Mouse (Mus musculus) CH12.LX (cell line): ENCODE data around the gene Smo.

Source experiments
- CTCF ChIP-seq, 2 experiments: IDR thresholded peaks in 1 of 2; conservative IDR thresholded peaks in 1 of 2; 2 replicates each; pipeline ENCODE4 v1.5.1; 2011 to 2012; ENCODE audit warnings: low read depth in 2 of 2, low read length in 2 of 2, improper control_type of control experiment in 1 of 2, inconsistent platforms in 1 of 2, mild to moderate bottlenecking in 1 of 2, moderate library complexity in 1 of 2
- EP300 ChIP-seq: IDR thresholded peaks from 2 replicates; pipeline ENCODE4 v1.6.1; 2011; ENCODE audit warnings: low read length, improper control_type of control experiment
- GABPA ChIP-seq: IDR thresholded peaks from 2 replicates; pipeline ENCODE4 v1.6.1; 2012; ENCODE audit warnings: low read depth, low read length, improper control_type of control experiment, inconsistent platforms; ENCODE audit not compliant: insufficient replicate concordance
- JUND ChIP-seq: conservative IDR thresholded peaks from 2 replicates; pipeline ENCODE4 v1.6.1; 2011; ENCODE audit warnings: low read depth, low read length, improper control_type of control experiment
- MAFK ChIP-seq: IDR thresholded peaks from 2 replicates; pipeline ENCODE4 v1.6.1; 2011; ENCODE audit warnings: low read length, improper control_type of control experiment; ENCODE audit not compliant: insufficient replicate concordance
- MAX ChIP-seq: IDR thresholded peaks from 2 replicates; pipeline ENCODE4 v1.6.1; 2011; ENCODE audit warnings: low read length, improper control_type of control experiment
- NELFE ChIP-seq: IDR thresholded peaks from 2 replicates; pipeline ENCODE4 v1.6.1; 2011; ENCODE audit warnings: low read depth, low read length, improper control_type of control experiment
- POLR2A ChIP-seq: IDR thresholded peaks from 2 replicates; pipeline ENCODE4 v1.6.1; 2011; ENCODE audit warnings: low read depth, mild to moderate bottlenecking, improper control_type of control experiment, low read length
- POLR2AphosphoS2 ChIP-seq: IDR thresholded peaks from 2 replicates; pipeline ENCODE4 v1.6.1; 2011; ENCODE audit warnings: low read depth, low read length, improper control_type of control experiment
- RAD21 ChIP-seq: IDR thresholded peaks from 2 replicates; pipeline ENCODE4 v1.6.1; 2011; ENCODE audit warnings: low read depth, mild to moderate bottlenecking, low read length, improper control_type of control experiment, moderate library complexity
- SIN3A ChIP-seq: IDR thresholded peaks from 2 replicates; pipeline ENCODE4 v1.6.1; 2012; ENCODE audit warnings: low read length, improper control_type of control experiment, inconsistent platforms
- USF1 ChIP-seq: IDR thresholded peaks from 2 replicates; pipeline ENCODE4 v1.6.1; 2014; ENCODE audit warnings: low read depth, mild to moderate bottlenecking, inconsistent platforms, low read length, improper control_type of control experiment

GRCm38 (mm10) chr6:29762524-29762923, 27.2 kb downstream of the Smo start:
- 0 out of 2 replicates have a peak, but pooled peaks have one; percentile 18 for TF ChIP-seq SIN3A
- TF ChIP-seq MAFK = no peak
- TF ChIP-seq USF1 = no peak
- no peak for TF ChIP-seq JUND
- TF ChIP-seq POLR2A = no peak
- TF ChIP-seq POLR2AphosphoS2 = no peak
- TF ChIP-seq EP300 = no peak
- TF ChIP-seq NELFE = 0 out of 2 replicates have a peak, but pooled peaks have one; percentile 25
- peak; percentile 80 to 91 for TF ChIP-seq CTCF (conservative IDR thresholded peaks at IDR 0.05 in 1 of 2, IDR thresholded peaks at IDR 0.05 in 1 of 2; ENCODE audit: low read depth in 2 of 2, low read length in 2 of 2)
- TF ChIP-seq MAX = no peak
- TF ChIP-seq GABPA = no peak
- TF ChIP-seq RAD21 = peak; percentile 93
